Mouse (Mus musculus): Measurements from ENCODE around the gene Smap2. TPM values are rescaled to one million over a fixed set of nuclear protein-coding genes. Genes with fewer than 3 reads are reported as not detected.

Smap2 gene
- polyA plus RNA-seq, 1 experiment from 2014 or later: 13.2 TPM

GRCm38 (mm10) chr4:121001042-121001441 is 16.0 kb downstream of the Smap2 start:
- Histone ChIP-seq H3K4me1 (peaks cover 16% of the 10 kb centered on the region), H3K4me2 (no peak overlapping the region), H3K9me3 (no peaks in the 10 kb centered on the region), H3K27ac (no peak overlapping the region), H3K4me3 (no peak overlapping the region), H3K9ac (no peak overlapping the region), H3K36me3 (no peaks in the 10 kb centered on the region), H3K27me3 (no peaks in the 10 kb centered on the region)
- 81% methylated on average over 2 of the region's 2 CpGs for WGBS
- no peak for ATAC-seq (ENCODE audit: insufficient number of reproducible peaks, low FRiP score, low TSS enrichment, low read depth)

GRCm38 (mm10) chr4:120995911-120996310 is 21.1 kb downstream of the Smap2 start:
- WGBS: 68% methylated on average over 1 of the region's 1 CpGs
- ATAC-seq (ENCODE audit: insufficient number of reproducible peaks, low FRiP score, low TSS enrichment, low read depth): no peak
- no peaks in the 10 kb centered on the region for H3K27me3 ChIP-seq
- H3K4me1 ChIP-seq: no peaks in the 10 kb centered on the region
- no peak overlapping the region for H3K27ac ChIP-seq
- no peak overlapping the region for H3K4me3 ChIP-seq
- H3K9me3 ChIP-seq: no peaks in the 10 kb centered on the region
- H3K36me3 ChIP-seq: no peaks in the 10 kb centered on the region
- no peak overlapping the region for H3K9ac ChIP-seq
- no peak overlapping the region for H3K4me2 ChIP-seq

- no peaks in the 10 kb centered on the region for H3K36me3 ChIP-seq
- no peak overlapping the region for H3K27ac ChIP-seq
- no peaks in the 10 kb centered on the region for H3K27me3 ChIP-seq
- no peaks in the 10 kb centered on the region for H3K9me3 ChIP-seq
- no peak overlapping the region for H3K9ac ChIP-seq
- no peak overlapping the region for H3K4me2 ChIP-seq
- ATAC-seq (ENCODE audit: insufficient number of reproducible peaks, low FRiP score, low TSS enrichment, low read depth): no peak
- H3K4me1 ChIP-seq: 0 out of 2 replicates have a peak, but pooled peaks cover 4% of the 10 kb centered on the region
- 77% methylated on average over 1 of the region's 1 CpGs for WGBS
- no peak overlapping the region for H3K4me3 ChIP-seq
These were observed 24.0 kb downstream of the Smap2 start for GRCm38 (mm10) chr4:120993025-120993424.

DNA sequence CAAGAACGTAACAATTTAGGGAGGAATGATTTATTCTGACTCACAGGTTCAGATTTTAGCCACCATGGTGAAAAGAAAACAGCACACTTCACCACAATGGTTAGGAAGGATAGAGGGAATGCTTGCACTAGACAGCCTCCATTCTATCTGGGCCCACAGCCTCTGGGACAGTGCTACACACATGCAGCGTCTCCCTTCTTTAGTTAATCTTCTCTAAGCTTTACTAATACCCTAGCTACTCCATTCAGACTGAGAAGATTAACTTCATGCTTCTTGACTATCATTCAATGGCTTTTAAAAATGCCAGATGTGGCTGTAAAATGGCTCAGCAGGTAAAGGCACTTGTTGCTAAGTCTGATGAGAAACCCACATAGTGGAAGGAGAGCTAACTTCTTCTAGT is 24.8 kb downstream of the Smap2 start:
- H3K9me3 ChIP-seq: no peaks in the 10 kb centered on the region
- no peak overlapping the region for H3K4me3 ChIP-seq
- H3K9ac ChIP-seq: no peak overlapping the region
- H3K4me2 ChIP-seq: no peak overlapping the region
- H3K4me1 ChIP-seq: 0 out of 2 replicates have a peak, but pooled peaks cover 4% of the 10 kb centered on the region
- 71% methylated on average over 2 of the region's 2 CpGs for WGBS
- no peaks in the 10 kb centered on the region for H3K27me3 ChIP-seq
- no peak for ATAC-seq (ENCODE audit: insufficient number of reproducible peaks, low FRiP score, low TSS enrichment, low read depth)
- H3K36me3 ChIP-seq: no peaks in the 10 kb centered on the region
- no peak overlapping the region for H3K27ac ChIP-seq

DNA sequence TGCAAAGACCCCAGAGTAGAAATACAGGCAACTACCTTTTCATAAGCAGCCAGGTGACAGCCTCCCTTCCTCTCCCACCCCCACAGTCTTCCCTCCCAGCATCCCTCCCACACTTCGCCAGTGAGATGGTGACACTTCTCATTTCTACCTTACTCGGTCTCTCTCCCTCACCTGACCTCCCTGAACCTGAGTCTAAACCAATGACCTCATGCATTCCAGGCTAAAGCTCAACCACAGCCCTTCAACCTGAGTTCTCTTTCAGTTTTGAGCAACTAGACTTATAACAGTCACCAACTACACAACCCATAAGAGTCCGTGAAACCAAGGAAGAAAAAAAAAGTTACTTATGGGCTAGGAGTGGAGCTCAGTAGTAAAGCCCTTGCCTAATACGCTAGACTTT is 29.7 kb downstream of the Smap2 start:
- Histone ChIP-seq H3K4me2 (no peak overlapping the region), H3K27me3 (no peaks in the 10 kb centered on the region), H3K36me3 (peaks cover 9% of the 10 kb centered on the region), H3K9ac (no peak overlapping the region), H3K4me1 (0 out of 2 replicates have a peak, but pooled peaks cover 4% of the 10 kb centered on the region), H3K9me3 (no peaks in the 10 kb centered on the region), H3K27ac (no peak overlapping the region), H3K4me3 (no peak overlapping the region)
- ATAC-seq (ENCODE audit: insufficient number of reproducible peaks, low FRiP score, low TSS enrichment, low read depth): no peak
- 67% methylated on average over 4 of the region's 4 CpGs for WGBS

DNA sequence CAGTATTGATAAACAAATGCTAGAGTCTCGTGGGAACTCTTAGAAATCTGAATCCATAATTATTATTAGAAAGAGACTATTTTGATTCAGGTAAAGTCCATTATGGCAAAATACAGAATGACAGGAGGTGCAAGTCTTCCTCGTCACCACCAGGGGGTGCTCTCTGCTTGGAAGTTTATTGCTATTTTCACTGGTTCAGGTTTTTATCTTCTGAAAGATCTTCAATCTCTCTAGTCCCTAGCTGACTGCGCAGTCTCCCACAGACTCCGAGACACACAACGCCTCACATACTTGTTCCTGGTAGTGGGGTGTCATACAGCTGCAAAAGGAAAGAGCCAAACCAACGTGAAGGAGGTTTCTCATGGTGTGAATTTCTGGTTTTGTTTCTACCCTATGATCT is 30.6 kb downstream of the Smap2 start:
- ATAC-seq (ENCODE audit: insufficient number of reproducible peaks, low FRiP score, low TSS enrichment, low read depth): no peak
- WGBS: 19% methylated on average over 6 of the region's 6 CpGs
- H3K9me3 ChIP-seq: no peaks in the 10 kb centered on the region

GRCm38 (mm10) chr4:120978221-120978620 is 38.8 kb downstream of the Smap2 start:
- Histone ChIP-seq H3K9ac (no peak overlapping the region), H3K4me1 (no peaks in the 10 kb centered on the region), H3K4me2 (no peak overlapping the region), H3K27ac (no peak overlapping the region), H3K27me3 (no peaks in the 10 kb centered on the region), H3K4me3 (no peak overlapping the region), H3K9me3 (no peaks in the 10 kb centered on the region), H3K36me3 (peaks cover 35% of the 10 kb centered on the region)
- 78% methylated on average over 3 of the region's 3 CpGs for WGBS
- ATAC-seq (ENCODE audit: insufficient number of reproducible peaks, low FRiP score, low TSS enrichment, low read depth): no peak

More for the DNA sequence above, 30.6 kb downstream of the Smap2 start:
- Histone ChIP-seq H3K27ac (no peak overlapping the region), H3K36me3 (peaks cover 13% of the 10 kb centered on the region), H3K9ac (no peak overlapping the region), H3K4me2 (no peak overlapping the region), H3K4me1 (0 out of 2 replicates have a peak, but pooled peaks cover 4% of the 10 kb centered on the region), H3K27me3 (no peaks in the 10 kb centered on the region), H3K4me3 (no peak overlapping the region)

DNA sequence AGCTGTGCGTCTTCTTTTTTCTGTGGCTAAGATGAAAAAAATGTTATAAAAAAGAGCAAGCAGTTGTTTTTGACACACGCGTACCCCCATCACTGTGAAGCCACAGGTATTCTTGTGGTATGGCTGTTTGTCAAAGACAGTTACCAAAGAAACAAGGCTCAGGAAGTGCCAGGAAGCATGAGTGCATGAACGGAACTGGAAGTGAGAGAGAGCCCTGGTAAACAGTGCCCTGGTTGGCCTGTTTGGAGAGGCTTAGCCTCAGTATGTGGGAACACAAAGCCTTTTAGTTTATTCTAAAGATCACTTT is 41.7 kb downstream of the Smap2 start:
- Histone ChIP-seq H3K27me3 (no peaks in the 10 kb centered on the region), H3K4me2 (no peak overlapping the region)
- WGBS: 88% methylated on average over 4 of the region's 4 CpGs

DNA sequence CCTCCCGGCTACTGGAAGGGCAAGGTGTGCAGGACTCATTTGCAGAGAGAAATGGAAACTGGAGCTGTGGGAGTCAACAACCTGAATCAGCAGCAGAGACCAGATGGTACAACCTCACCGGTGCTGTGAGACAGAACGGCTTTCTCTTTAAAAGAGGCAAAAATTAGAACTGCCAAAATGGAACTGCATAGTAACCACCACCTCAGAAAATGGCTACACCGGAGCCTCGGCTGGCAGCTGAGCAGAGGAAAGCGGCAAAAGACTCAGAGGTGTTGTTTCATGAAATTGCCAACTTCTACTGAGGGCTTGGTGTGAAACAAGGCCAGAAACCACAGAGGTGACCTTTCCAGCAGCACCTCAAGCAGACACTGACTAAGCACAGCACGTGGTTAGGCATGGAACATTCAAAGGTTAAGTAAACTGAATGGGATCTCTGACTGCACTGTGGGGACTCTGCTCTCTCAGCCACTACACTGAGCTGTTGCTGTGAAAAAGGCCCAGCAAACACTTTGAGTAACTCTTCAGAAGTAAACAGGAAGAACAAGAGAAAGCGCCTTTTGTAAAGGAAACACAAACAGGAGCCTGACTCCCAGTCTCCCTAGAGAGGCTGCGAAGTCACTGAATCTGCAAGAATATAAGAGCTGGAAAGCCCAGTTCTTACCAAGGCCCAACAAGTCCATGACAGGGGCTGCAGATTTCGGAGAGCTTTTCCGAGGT is 42.2 kb downstream of the Smap2 start:
- H3K27me3 ChIP-seq: no peaks in the 10 kb centered on the region
- H3K36me3 ChIP-seq: peaks cover 37% of the 10 kb centered on the region
- H3K4me2 ChIP-seq: no peak overlapping the region
- no peaks in the 10 kb centered on the region for H3K9me3 ChIP-seq
- no peak overlapping the region for H3K9ac ChIP-seq
- H3K27ac ChIP-seq: no peak overlapping the region
- WGBS: 84% methylated on average over 11 of the region's 11 CpGs
- H3K4me3 ChIP-seq: no peak overlapping the region
- no peaks in the 10 kb centered on the region for H3K4me1 ChIP-seq
- no peak for ATAC-seq (ENCODE audit: insufficient number of reproducible peaks, low FRiP score, low TSS enrichment, low read depth)

More for the DNA sequence above, 41.7 kb downstream of the Smap2 start:
- no peaks in the 10 kb centered on the region for H3K9me3 ChIP-seq
- ATAC-seq (ENCODE audit: insufficient number of reproducible peaks, low FRiP score, low TSS enrichment, low read depth): no peak
- H3K27ac ChIP-seq: no peak overlapping the region
- no peak overlapping the region for H3K9ac ChIP-seq
- H3K4me3 ChIP-seq: no peak overlapping the region
- H3K4me1 ChIP-seq: no peaks in the 10 kb centered on the region
- H3K36me3 ChIP-seq: peaks cover 36% of the 10 kb centered on the region

DNA sequence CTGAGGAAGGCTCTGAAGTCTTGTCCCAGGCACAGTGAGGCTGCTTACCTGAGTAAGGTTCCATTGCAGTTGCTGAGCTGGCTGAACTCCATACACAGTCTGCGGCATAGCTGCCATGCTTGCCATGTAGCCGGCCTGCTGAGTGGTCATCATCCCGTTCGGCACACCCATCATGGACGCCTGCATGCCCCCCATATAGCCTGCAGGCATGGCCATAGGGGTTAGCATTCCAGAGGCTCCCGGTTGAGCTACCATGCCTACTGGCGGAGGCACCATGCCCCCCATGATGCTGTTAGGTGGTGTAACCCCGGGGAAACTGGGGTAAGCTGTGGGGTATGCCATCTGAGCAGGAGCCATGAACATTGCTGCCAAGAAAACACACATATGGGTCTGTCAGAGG is 45.2 kb downstream of the Smap2 start:
- H3K4me2 ChIP-seq: no peak overlapping the region
- peaks cover 51% of the 10 kb centered on the region for H3K36me3 ChIP-seq
- no peaks in the 10 kb centered on the region for H3K9me3 ChIP-seq
- 90% methylated on average over 8 of the region's 8 CpGs for WGBS
- no peak overlapping the region for H3K27ac ChIP-seq
- no peaks in the 10 kb centered on the region for H3K4me1 ChIP-seq
- ATAC-seq (ENCODE audit: insufficient number of reproducible peaks, low FRiP score, low TSS enrichment, low read depth): no peak
- H3K4me3 ChIP-seq: no peak overlapping the region
- H3K9ac ChIP-seq: no peak overlapping the region
- H3K27me3 ChIP-seq: no peaks in the 10 kb centered on the region

- Histone ChIP-seq H3K4me1 (no peaks in the 10 kb centered on the region), H3K9me3 (no peaks in the 10 kb centered on the region), H3K36me3 (peaks cover 46% of the 10 kb centered on the region), H3K4me2 (no peak overlapping the region), H3K27ac (no peak overlapping the region), H3K27me3 (no peaks in the 10 kb centered on the region), H3K4me3 (no peak overlapping the region), H3K9ac (no peak overlapping the region)
- ATAC-seq (ENCODE audit: insufficient number of reproducible peaks, low FRiP score, low TSS enrichment, low read depth): no peak; the same call in 1 of the 2 replicates
- 81% methylated on average over 5 of the region's 5 CpGs for WGBS
These were observed 47.5 kb downstream of the Smap2 start for GRCm38 (mm10) chr4:120969382-120970146.

GRCm38 (mm10) chr4:120968486-120968885 is 48.6 kb downstream of the Smap2 start:
- Histone ChIP-seq H3K9ac (no peak overlapping the region), H3K27me3 (no peaks in the 10 kb centered on the region), H3K4me2 (no peak overlapping the region), H3K36me3 (peaks cover 39% of the 10 kb centered on the region), H3K9me3 (no peaks in the 10 kb centered on the region), H3K4me1 (no peaks in the 10 kb centered on the region), H3K27ac (no peak overlapping the region), H3K4me3 (no peak overlapping the region)
- ATAC-seq (ENCODE audit: insufficient number of reproducible peaks, low FRiP score, low TSS enrichment, low read depth): no peak
- 87% methylated on average over 9 of the region's 9 CpGs for WGBS
